Mouse (Mus musculus) brain, embryonic 18.5 days (tissue): Measurements from ENCODE around the gene Rbp2.
A peak's percentile ranks its signal among the peaks of the same experiment; 100 is the strongest.

Source experiments
- DNase-seq: peaks from one replicate; pipeline ENCODE4 v3.0.0-alpha.2; 2012; ENCODE audit warnings: low read depth, low spot score

Rbp2 gene

GRCm38 (mm10) chr9:98524786-98525542 is 39.0 kb downstream of the Rbp2 start:
- peak; percentile 46 for DNase-seq

DNA sequence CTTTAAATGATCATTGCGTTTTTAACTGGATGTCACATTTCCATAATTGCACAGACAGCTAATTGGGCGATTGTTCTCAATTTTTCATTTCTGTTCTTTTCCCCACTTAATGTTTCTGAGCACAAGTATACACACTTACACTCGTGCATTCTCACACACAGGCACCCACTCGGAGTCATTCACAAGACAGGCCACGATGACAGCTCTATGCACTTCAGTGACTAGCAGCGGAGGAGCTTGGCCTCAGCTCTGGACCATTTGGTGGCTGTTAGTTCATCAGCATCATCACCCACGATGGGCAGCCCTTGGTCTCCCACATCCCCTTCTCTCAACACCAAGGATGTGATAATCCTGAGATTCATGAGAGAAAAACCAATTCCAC is 39.6 kb downstream of the Rbp2 start:
- no peak for DNase-seq

DNA sequence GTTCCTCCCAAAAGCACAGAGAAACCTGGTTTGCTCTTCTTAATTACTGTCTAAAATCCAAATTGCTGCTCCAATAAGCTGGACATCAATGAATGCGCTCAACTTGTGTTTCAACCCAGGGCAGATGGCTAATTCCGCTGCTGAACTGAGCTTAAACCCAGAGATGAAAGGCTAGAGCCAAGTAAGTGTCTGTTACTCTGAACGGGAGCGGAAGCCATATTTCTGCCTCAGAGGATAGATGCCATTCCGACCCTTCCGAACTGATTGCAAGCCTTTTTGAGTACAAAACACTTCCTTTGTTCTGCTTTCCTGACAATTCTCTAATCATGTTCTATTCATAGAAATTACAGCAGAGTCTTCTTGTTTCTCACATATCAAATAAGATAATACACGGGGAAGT is 41.3 kb downstream of the Rbp2 start:
- DNase-seq = no peak

- DNase-seq = no peak
Measured at GRCm38 (mm10) chr9:98529776-98530175, 43.9 kb downstream of the Rbp2 start.

GRCm38 (mm10) chr9:98530999-98531398 is 45.1 kb downstream of the Rbp2 start:
- DNase-seq = no peak

- no peak for DNase-seq
Measured at GRCm38 (mm10) chr9:98534675-98535280, 48.9 kb downstream of the Rbp2 start.

DNA sequence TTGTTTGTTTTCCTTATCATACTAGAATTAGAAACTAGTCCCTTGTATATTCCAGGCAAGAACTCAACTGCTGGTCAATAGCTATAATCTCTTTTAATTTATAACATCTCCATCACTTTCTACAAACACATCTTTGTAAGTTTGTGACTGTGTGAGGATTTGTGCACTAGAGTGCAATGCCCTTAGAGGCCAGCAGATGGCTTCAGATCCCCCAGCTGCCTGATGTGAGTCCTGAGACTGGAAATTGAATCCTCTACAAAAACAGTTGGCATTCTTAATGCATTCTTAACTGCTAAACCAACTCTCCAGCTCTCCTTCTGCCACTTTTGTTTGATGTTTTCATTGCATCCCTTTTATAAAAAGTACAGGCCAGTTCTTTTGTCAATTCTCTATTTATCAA is 49.8 kb downstream of the Rbp2 start:
- DNase-seq = no peak

GRCm38 (mm10) chr9:98538017-98538712 is 52.2 kb downstream of the Rbp2 start:
- no peak for DNase-seq

- DNase-seq = peak; percentile 77
Measured at GRCm38 (mm10) chr9:98538713-98539360, 52.9 kb downstream of the Rbp2 start.

DNA sequence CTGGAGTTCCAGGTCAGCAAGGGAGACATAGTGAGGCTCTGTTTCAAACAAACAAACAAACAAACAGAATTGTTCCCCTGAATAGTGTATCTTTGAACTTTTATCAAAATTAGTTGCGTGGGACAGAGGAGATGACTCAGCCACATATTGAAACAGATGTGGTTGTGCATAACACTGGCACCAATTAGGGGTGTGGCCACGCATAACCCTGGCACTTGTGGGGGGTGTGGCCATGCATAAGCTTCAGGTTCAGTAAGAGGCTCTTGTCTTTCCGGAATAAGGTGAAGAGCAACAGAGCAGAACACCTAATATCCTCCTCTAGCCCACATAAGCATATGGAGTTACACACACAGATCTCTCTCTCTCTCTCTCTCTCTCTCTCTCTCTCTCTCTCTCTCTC is 58.1 kb downstream of the Rbp2 start:
- DNase-seq = no peak
